Mouse (Mus musculus): ENCODE measurements around the gene Hs6st2.

The Hs6st2 gene

GRCm38 (mm10) chrX:51681756-51682155, at the start of gene Hs6st2:
Hs6st2 (minus strand) TSS chrX:51681856.
- DNase-seq, result no peak

GRCm38 (mm10) chrX:51714086-51714745, 32.6 kb upstream of the Hs6st2 start:
- no peak for DNase-seq

- DNase-seq, result no peak
These were observed 31.3 kb upstream of the Hs6st2 start for GRCm38 (mm10) chrX:51712996-51713395.

DNA sequence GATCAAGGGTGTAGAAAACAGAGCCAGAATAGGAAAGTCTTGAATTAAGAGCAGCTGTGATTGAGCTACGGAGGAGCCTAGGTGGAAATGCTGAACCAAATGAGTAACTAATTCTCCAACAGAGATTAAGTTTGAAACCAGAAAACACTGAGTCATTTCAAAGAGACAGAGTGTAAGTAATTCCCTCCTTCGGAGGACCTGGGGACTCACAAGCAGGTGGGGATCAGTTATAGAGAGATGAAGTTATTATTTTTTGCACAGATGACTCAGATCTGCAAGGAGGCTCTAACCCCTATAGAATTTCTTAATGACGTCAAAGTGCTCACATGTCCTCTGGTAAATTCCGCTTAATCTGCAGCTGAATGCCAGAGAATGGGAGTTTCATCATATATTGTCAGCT, 21.2 kb upstream of the Hs6st2 start:
- no peak for DNase-seq

- DNase-seq, result no peak
These were observed 17.4 kb upstream of the Hs6st2 start for GRCm38 (mm10) chrX:51699079-51699478.

GRCm38 (mm10) chrX:51686048-51686949, 4.6 kb upstream of the Hs6st2 start:
- no peak for DNase-seq

GRCm38 (mm10) chrX:51684336-51685056, 2.8 kb upstream of the Hs6st2 start:
- peak; percentile 55 for DNase-seq

GRCm38 (mm10) chrX:51681170-51681667, 437 bp downstream of the Hs6st2 start:
- peak; percentile 67 for DNase-seq

- peak; percentile 75 for DNase-seq
These were observed 1.1 kb downstream of the Hs6st2 start for GRCm38 (mm10) chrX:51680428-51681169.

DNA sequence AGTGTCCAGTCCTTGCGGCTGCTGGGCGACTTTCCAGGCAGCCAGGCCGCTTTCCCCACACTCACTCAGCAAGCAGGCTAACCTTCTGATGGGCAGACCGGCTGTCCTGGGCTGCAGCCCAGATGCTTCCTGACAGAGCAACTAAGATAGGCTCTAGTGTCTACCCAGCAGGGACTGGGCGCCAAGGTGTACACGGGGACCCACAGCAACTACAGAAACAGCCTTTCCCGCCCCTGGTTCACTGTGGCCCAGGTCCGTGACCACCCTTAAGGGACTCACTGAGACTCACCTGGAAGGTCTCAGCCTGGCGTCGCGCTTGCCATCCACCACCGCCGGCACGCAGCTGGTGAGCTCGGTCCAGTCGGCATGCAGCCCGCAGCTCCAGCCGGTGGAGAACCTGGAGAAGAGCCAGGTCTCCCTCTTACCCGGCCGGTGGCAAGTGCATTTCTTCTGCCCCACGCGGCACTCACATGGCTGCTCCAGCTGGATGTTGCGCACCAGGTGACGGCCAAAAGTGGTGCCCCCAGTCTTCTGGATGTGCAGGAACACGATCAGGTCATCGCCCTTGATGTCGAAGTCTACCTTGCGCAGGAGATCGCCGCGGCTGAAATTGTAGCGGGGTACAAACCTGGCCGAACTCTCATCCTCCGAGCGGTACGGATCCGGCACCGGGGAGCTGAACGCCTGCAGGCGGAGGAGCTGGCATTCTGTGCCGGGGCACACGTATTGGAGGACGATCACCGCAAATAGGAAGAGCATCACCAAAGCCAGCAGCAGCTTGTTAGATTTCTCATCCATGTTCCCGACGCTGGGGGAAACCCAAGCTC, 1.8 kb downstream of the Hs6st2 start:
- peak; percentile 29 for DNase-seq

GRCm38 (mm10) chrX:51658236-51658635, 23.4 kb downstream of the Hs6st2 start:
- no peak for DNase-seq

GRCm38 (mm10) chrX:51642661-51643257, 38.9 kb downstream of the Hs6st2 start:
- DNase-seq, result no peak

GRCm38 (mm10) chrX:51635756-51636155, 45.9 kb downstream of the Hs6st2 start:
- DNase-seq, result peak; percentile 9

DNA sequence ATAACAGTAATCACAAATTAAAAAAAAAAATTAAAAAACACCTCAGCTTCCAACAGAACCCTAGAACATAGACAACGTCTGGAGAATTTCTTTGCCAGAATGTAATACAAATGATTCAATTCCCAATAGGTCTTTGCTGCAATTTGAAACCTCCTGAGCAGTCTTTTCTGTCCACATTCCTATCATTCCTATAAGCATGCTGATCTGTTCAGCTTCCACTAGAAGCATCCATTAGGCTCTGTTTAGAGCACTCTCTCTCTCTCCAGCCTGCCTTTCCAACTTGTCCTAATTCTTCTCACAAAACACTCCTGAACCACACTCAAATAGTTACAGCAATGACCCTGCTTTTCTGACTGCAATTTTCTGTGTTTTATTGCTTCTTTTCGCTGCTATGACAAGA, 50.3 kb downstream of the Hs6st2 start:
- no peak for DNase-seq

DNA sequence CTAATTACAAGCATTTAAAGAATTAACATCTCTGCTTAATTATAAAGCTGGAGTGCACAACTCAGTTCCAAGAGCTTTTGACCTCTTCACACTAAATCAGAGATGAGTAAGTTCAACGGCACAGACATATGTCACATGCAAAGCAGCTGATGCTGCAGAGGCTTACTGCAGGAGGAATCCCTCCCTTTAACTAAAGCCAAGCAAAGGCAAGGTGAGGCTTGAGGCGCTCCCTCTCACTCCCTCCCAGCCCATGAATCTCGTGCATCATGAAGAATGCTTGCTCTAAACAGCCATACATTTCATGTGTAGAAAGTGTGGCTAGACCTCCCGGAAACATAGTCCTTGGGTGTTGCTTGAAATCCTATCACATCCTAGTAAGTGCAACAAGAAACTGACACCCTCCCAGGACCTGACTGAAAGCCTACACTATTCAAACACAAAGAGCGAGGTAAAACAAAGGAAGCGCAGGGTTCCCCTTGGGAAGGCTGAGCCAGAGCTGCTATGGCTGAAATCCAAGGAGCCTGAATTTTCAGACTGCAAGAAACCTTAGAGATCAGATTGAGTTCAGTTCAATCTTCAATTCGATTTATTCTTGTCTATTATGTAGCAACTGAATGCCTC, 67.2 kb downstream of the Hs6st2 start:
- DNase-seq, result peak; percentile 1

DNA sequence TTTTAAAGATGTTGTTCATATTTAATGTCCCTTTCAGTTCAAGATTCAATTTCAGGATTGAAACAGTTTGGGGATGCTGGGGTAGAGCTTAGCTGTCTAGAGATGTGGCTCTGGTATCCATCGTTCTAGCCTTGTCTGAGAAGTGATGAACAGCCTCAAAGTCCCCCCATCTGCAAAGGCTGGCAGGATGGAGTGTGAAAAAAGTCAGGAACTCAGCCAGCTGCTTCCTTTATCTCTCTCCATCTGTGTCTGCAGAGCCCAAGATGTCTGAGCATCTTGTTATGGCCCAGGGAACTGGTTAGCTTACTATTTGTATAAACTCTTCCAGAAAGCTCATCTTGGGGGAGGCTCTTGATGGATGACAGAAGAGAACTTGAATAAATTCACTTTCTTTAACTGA, 70.9 kb downstream of the Hs6st2 start:
- DNase-seq, result no peak

DNA sequence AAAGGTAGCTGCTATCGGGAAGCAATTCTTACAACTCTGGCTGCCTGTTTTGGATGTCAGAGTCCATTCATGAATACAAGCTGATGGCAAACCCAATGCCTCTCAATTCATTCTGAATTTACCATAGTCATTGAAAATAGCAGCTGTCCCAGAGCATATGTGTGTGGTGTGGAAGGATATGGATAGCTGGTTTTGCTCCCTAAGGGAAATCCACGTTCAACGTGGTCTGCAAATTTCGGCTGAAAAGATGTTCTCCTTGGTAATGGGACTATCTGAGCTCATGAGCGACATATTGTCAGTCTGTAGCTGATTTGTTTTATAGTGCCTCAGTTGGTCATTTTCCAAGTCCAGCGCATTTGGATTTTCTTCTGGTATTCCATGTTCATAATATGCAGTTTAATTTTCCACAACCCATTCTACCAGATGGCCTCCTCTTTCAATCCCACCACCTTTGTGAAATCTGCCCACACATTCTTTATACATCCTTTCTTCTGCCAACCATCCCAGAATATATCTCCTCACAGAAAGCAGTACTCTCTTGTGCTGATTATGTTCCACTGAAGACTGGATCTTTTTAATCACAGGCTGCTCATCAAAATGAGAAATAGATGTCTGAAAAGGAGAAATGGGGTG, 75.3 kb downstream of the Hs6st2 start:
- DNase-seq, result no peak

- DNase-seq, result no peak
These were observed 88.9 kb downstream of the Hs6st2 start for GRCm38 (mm10) chrX:51592751-51593150.

GRCm38 (mm10) chrX:51590448-51591010, 91.1 kb downstream of the Hs6st2 start:
- no peak for DNase-seq

GRCm38 (mm10) chrX:51585444-51585843, 96.2 kb downstream of the Hs6st2 start:
- no peak for DNase-seq

All from retina, postnatal 1 day (tissue).